ENCODE assay signal across 27 mouse cellular contexts in genomic region chr4:49547544-49548219, GRCm38 (mm10). TPM values are rescaled to one million over a fixed set of nuclear protein-coding genes. Genes with fewer than 3 reads are reported as not detected.
DNase-seq lines count a peak whose midpoint lies in the region; ATAC-seq and TF ChIP-seq lines count a peak whose summit lies in the region.
"Had no signal": no experiment of that assay in that cellular context is flagged by ENCODE, and none has a peak within 500 bp of the region (broad histone marks: within the 10 kb centered on the region; RNA-seq: fewer than 3 reads in every experiment).

No protein-coding gene starts in this region.

- ATAC-seq in stomach, embryonic 16.5 days (ENCODE audit: insufficient read depth, low FRiP score): no peak
- no peak for ATAC-seq in stomach, postnatal 0 days (ENCODE audit: low FRiP score, low TSS enrichment)
- ATAC-seq in liver, embryonic 15.5 days (ENCODE audit: insufficient read depth): peak; percentile 42; the same call in 1 of the 2 replicates
- ATAC-seq in hindbrain, embryonic 12.5 days (ENCODE audit: low FRiP score): no peak
- ATAC-seq: forebrain, embryonic 16.5 days; midbrain, embryonic 15.5 days had no signal

- TF ChIP-seq CTCF in kidney, adult 2 months (conservative IDR thresholded peaks at IDR 0.05; ENCODE audit: insufficient read depth, insufficient read length, low read depth, low read length): no peak
- no peak for TF ChIP-seq CTCF in stomach, postnatal 0 days (IDR thresholded peaks at IDR 0.05; ENCODE audit: low read depth)

- TF ChIP-seq EP300 in stomach, postnatal 0 days (optimal IDR thresholded peaks at IDR 0.05): no peak

- 44% methylated on average over 7 of the region's 7 CpGs for WGBS in kidney, adult 2 months
- WGBS in stomach, embryonic 16.5 days: 85% methylated on average over 7 of the region's 7 CpGs
- 83% methylated on average over 7 of the region's 7 CpGs for WGBS in stomach, postnatal 0 days
- WGBS in liver, embryonic 15.5 days (ENCODE audit: insufficient replicate concordance): 67% methylated on average over 7 of the region's 7 CpGs
- 83% methylated on average over 7 of the region's 7 CpGs for WGBS in hindbrain, embryonic 12.5 days

- H3K27me3 ChIP-seq in kidney, adult 2 months (replicated peaks; ENCODE audit: control insufficient read depth, insufficient read depth, low read length): no peaks in the 10 kb centered on the region
- H3K27me3 ChIP-seq in stomach, embryonic 16.5 days (ENCODE audit: control insufficient read depth, insufficient read depth, low read length): no peaks in the 10 kb centered on the region
- no peaks in the 10 kb centered on the region for H3K27me3 ChIP-seq in stomach, postnatal 0 days (ENCODE audit: control insufficient read depth, insufficient read depth, low read length)
- no peaks in the 10 kb centered on the region for H3K27me3 ChIP-seq in liver, embryonic 15.5 days
- no peaks in the 10 kb centered on the region for H3K27me3 ChIP-seq in hindbrain, embryonic 12.5 days
- H3K27me3 ChIP-seq: embryonic facial prominence, embryonic 15.5 days; heart, embryonic 13.5 days; midbrain, embryonic 15.5 days; neural tube, embryonic 12.5 days had no signal

- H3K4me2 ChIP-seq in stomach, embryonic 16.5 days (ENCODE audit: low read depth, low read length): no peak overlapping the region
- H3K4me2 ChIP-seq in stomach, postnatal 0 days (replicated peaks; ENCODE audit: low read depth): no peak overlapping the region
- H3K4me2 ChIP-seq in liver, embryonic 15.5 days: peak overlapping the region; percentile 28; the same call in 1 of the 2 replicates
- H3K4me2 ChIP-seq in hindbrain, embryonic 12.5 days (replicated peaks): no peak overlapping the region
- H3K4me2 ChIP-seq: embryonic facial prominence, embryonic 15.5 days; heart, embryonic 13.5 days; midbrain, embryonic 15.5 days; neural tube, embryonic 12.5 days had no signal

- peak overlapping the region; percentile 83 for H3K4me3 ChIP-seq in kidney, adult 2 months (ENCODE audit: insufficient read depth, low read depth, low read length)
- 0 out of 2 replicates have a peak overlapping the region, but pooled peaks have one; percentile 10 for H3K4me3 ChIP-seq in stomach, embryonic 16.5 days (replicated peaks; ENCODE audit: low read length)
- no peak overlapping the region for H3K4me3 ChIP-seq in stomach, postnatal 0 days (ENCODE audit: low read depth, low read length)
- H3K4me3 ChIP-seq in liver, embryonic 15.5 days (replicated peaks): peak overlapping the region; percentile 32
- no peak overlapping the region for H3K4me3 ChIP-seq in hindbrain, embryonic 12.5 days
- H3K4me3 ChIP-seq: embryonic facial prominence, embryonic 15.5 days; forebrain, embryonic 10.5 days; heart, embryonic 13.5 days; left cerebral cortex, adult 2 months; midbrain, embryonic 15.5 days; neural tube, embryonic 12.5 days had no signal

- peak overlapping the region; percentile 100 for H3K27ac ChIP-seq in kidney, adult 2 months (ENCODE audit: insufficient read depth, low read depth, low read length)
- H3K27ac ChIP-seq in stomach, embryonic 16.5 days (ENCODE audit: low read length): no peak overlapping the region
- H3K27ac ChIP-seq in stomach, postnatal 0 days (replicated peaks): no peak overlapping the region
- H3K27ac ChIP-seq in liver, embryonic 15.5 days (replicated peaks): peak overlapping the region; percentile 72
- H3K27ac ChIP-seq in hindbrain, embryonic 12.5 days: no peak overlapping the region
- H3K27ac ChIP-seq: embryonic facial prominence, embryonic 15.5 days; forebrain, embryonic 10.5 days; heart, embryonic 13.5 days; left cerebral cortex, adult 2 months; midbrain, embryonic 15.5 days; neural tube, embryonic 12.5 days had no signal

- no peaks in the 10 kb centered on the region for H3K9me3 ChIP-seq in stomach, embryonic 16.5 days (replicated peaks; ENCODE audit: control insufficient read depth, low read length)
- H3K9me3 ChIP-seq in stomach, postnatal 0 days (ENCODE audit: control insufficient read depth, low read length): no peaks in the 10 kb centered on the region
- H3K9me3 ChIP-seq in liver, embryonic 15.5 days (replicated peaks): no peaks in the 10 kb centered on the region
- no peaks in the 10 kb centered on the region for H3K9me3 ChIP-seq in hindbrain, embryonic 12.5 days (replicated peaks)
- H3K9me3 ChIP-seq: embryonic facial prominence, embryonic 15.5 days; forebrain, embryonic 10.5 days; heart, embryonic 13.5 days; midbrain, embryonic 15.5 days; neural tube, embryonic 12.5 days had no signal

- peaks cover 11% of the 10 kb centered on the region for H3K36me3 ChIP-seq in kidney, adult 2 months (ENCODE audit: control insufficient read depth, insufficient read depth, low read length)
- no peaks in the 10 kb centered on the region for H3K36me3 ChIP-seq in stomach, embryonic 16.5 days (ENCODE audit: control insufficient read depth, insufficient read depth, low read length)
- no peaks in the 10 kb centered on the region for H3K36me3 ChIP-seq in stomach, postnatal 0 days (ENCODE audit: control insufficient read depth, insufficient read depth, low read length)
- 0 out of 2 replicates have a peak, but pooled peaks cover 4% of the 10 kb centered on the region for H3K36me3 ChIP-seq in liver, embryonic 15.5 days (replicated peaks)
- no peaks in the 10 kb centered on the region for H3K36me3 ChIP-seq in hindbrain, embryonic 12.5 days
- H3K36me3 ChIP-seq: embryonic facial prominence, embryonic 15.5 days; forebrain, embryonic 10.5 days; heart, embryonic 13.5 days; midbrain, embryonic 15.5 days; neural tube, embryonic 12.5 days had no signal

- no peak overlapping the region for H3K9ac ChIP-seq in stomach, embryonic 16.5 days (ENCODE audit: low read length)
- H3K9ac ChIP-seq in stomach, postnatal 0 days (ENCODE audit: low read length): no peak overlapping the region
- H3K9ac ChIP-seq in liver, embryonic 15.5 days: no peak overlapping the region
- no peak overlapping the region for H3K9ac ChIP-seq in hindbrain, embryonic 12.5 days
- H3K9ac ChIP-seq: embryonic facial prominence, embryonic 15.5 days; heart, embryonic 13.5 days; midbrain, embryonic 15.5 days; neural tube, embryonic 12.5 days had no signal

- peak; percentile 47 for DNase-seq in kidney, adult 2 months
- DNase-seq in kidney, adult 11 months: no peak
- no peak for DNase-seq in stomach, postnatal 0 days (ENCODE audit: low spot score)
- DNase-seq in cerebellum, adult 8-10 months: no peak
- DNase-seq: adrenal gland, postnatal 36 days; cerebellum, adult 9-11 months; gastrocnemius, postnatal 10 days; heart, adult 18-20 months; heart, postnatal 14 days; kidney, postnatal 4 days; layer of hippocampus, adult 9-11 months; lung, postnatal 4 days; right cerebral cortex, postnatal 14 days; thymus, postnatal 36 days had no signal

- peaks cover 2% of the 10 kb centered on the region; the same call in 1 of the 2 replicates for H3K4me1 ChIP-seq in kidney, adult 2 months (ENCODE audit: control insufficient read depth, insufficient read depth, low read length)
- no peaks in the 10 kb centered on the region for H3K4me1 ChIP-seq in stomach, embryonic 16.5 days (ENCODE audit: control insufficient read depth, insufficient read depth, low read length)
- H3K4me1 ChIP-seq in stomach, postnatal 0 days (replicated peaks; ENCODE audit: control insufficient read depth, insufficient read depth): no peaks in the 10 kb centered on the region
- no peaks in the 10 kb centered on the region for H3K4me1 ChIP-seq in liver, embryonic 15.5 days (replicated peaks)
- H3K4me1 ChIP-seq in hindbrain, embryonic 12.5 days: no peaks in the 10 kb centered on the region
- H3K4me1 ChIP-seq: embryonic facial prominence, embryonic 15.5 days; forebrain, embryonic 10.5 days; heart, embryonic 13.5 days; midbrain, embryonic 15.5 days; neural tube, embryonic 12.5 days had no signal

- no peak for TF ChIP-seq POLR2A in kidney, adult 2 months (IDR thresholded peaks at IDR 0.05; ENCODE audit: low read depth, low read length)

RNA-seq across cellular contexts. Expression of gene Aldob, which starts 1.7 kb away (rescaled TPM):
- 4,876 and 5,164 TPM in 2 replicates for polyA plus RNA-seq in kidney, adult 2 months (2012; rRNA removed)
- polyA plus RNA-seq in stomach, embryonic 16.5 days (2015; fragmentation: Nextera tagmentation; extraction: Ambion mirVana): 68.3 and 84.5 TPM in 2 replicates
- 3.0 and 6.1 TPM in 2 replicates for polyA plus RNA-seq in stomach, postnatal 0 days (2015; fragmentation: Nextera tagmentation; extraction: Ambion mirVana)
- polyA plus RNA-seq in liver, embryonic 15.5 days (2015; fragmentation: Nextera tagmentation; extraction: Ambion mirVana): 338 and 390 TPM in 2 replicates
- polyA plus RNA-seq in hindbrain, embryonic 12.5 days (2016; fragmentation: Nextera tagmentation; extraction: Ambion mirVana): 0.20 TPM in 1 of 2 replicates, not detected in the other
- polyA plus RNA-seq: forebrain, embryonic 10.5 days; hindbrain, embryonic 11.5 days; neural tube, embryonic 12.5 days had no signal

RNA-seq across cellular contexts. Expression of gene Zfp189, which starts 26.7 kb away (rescaled TPM):
- polyA plus RNA-seq in kidney, adult 2 months (2012; rRNA removed): 2.0 and 2.5 TPM in 2 replicates
- 5.8 and 6.0 TPM in 2 replicates for polyA plus RNA-seq in stomach, embryonic 16.5 days (2015; fragmentation: Nextera tagmentation; extraction: Ambion mirVana)
- polyA plus RNA-seq in stomach, postnatal 0 days (2015; fragmentation: Nextera tagmentation; extraction: Ambion mirVana): 1.9 and 2.1 TPM in 2 replicates
- polyA plus RNA-seq in liver, embryonic 15.5 days (2015; fragmentation: Nextera tagmentation; extraction: Ambion mirVana): 3.1 and 3.3 TPM in 2 replicates
- 14.9 and 16.7 TPM in 2 replicates for polyA plus RNA-seq in hindbrain, embryonic 12.5 days (2016; fragmentation: Nextera tagmentation; extraction: Ambion mirVana)

RNA-seq across cellular contexts. Expression of gene Mrpl50, which starts 26.8 kb away (rescaled TPM):
- polyA plus RNA-seq in kidney, adult 2 months (2012; rRNA removed): 14.7 and 21.2 TPM in 2 replicates
- polyA plus RNA-seq in stomach, embryonic 16.5 days (2015; fragmentation: Nextera tagmentation; extraction: Ambion mirVana): 86.3 and 87.7 TPM in 2 replicates
- polyA plus RNA-seq in stomach, postnatal 0 days (2015; fragmentation: Nextera tagmentation; extraction: Ambion mirVana): 58.5 and 61.0 TPM in 2 replicates
- 50.6 and 51.5 TPM in 2 replicates for polyA plus RNA-seq in liver, embryonic 15.5 days (2015; fragmentation: Nextera tagmentation; extraction: Ambion mirVana)
- 80.7 and 82.2 TPM in 2 replicates for polyA plus RNA-seq in hindbrain, embryonic 12.5 days (2016; fragmentation: Nextera tagmentation; extraction: Ambion mirVana)

RNA-seq across cellular contexts. Expression of gene Baat, which starts 41.3 kb away (rescaled TPM):
- 4.4 and 5.7 TPM in 2 replicates for polyA plus RNA-seq in kidney, adult 2 months (2012; rRNA removed)
- 0.06 and 0.36 TPM in 2 replicates for polyA plus RNA-seq in stomach, embryonic 16.5 days (2015; fragmentation: Nextera tagmentation; extraction: Ambion mirVana)
- polyA plus RNA-seq in stomach, postnatal 0 days (2015; fragmentation: Nextera tagmentation; extraction: Ambion mirVana): not detected in 2 replicates
- polyA plus RNA-seq in liver, embryonic 15.5 days (2015; fragmentation: Nextera tagmentation; extraction: Ambion mirVana): 1.5 and 2.2 TPM in 2 replicates
- polyA plus RNA-seq in hindbrain, embryonic 12.5 days (2016; fragmentation: Nextera tagmentation; extraction: Ambion mirVana): 0.17 and 0.18 TPM in 2 replicates
- polyA plus RNA-seq: embryonic facial prominence, embryonic 15.5 days; lung, embryonic 16.5 days; midbrain, embryonic 15.5 days; spleen, adult 2 months had no signal

RNA-seq across cellular contexts. Expression of gene Tmem246, which starts 50.0 kb away (rescaled TPM):
- 35.8 and 45.9 TPM in 2 replicates for polyA plus RNA-seq in kidney, adult 2 months (2012; rRNA removed)
- 34.2 and 34.4 TPM in 2 replicates for polyA plus RNA-seq in stomach, embryonic 16.5 days (2015; fragmentation: Nextera tagmentation; extraction: Ambion mirVana)
- 62.6 and 70.0 TPM in 2 replicates for polyA plus RNA-seq in stomach, postnatal 0 days (2015; fragmentation: Nextera tagmentation; extraction: Ambion mirVana)
- 6.7 and 7.2 TPM in 2 replicates for polyA plus RNA-seq in liver, embryonic 15.5 days (2015; fragmentation: Nextera tagmentation; extraction: Ambion mirVana)
- 31.0 and 33.3 TPM in 2 replicates for polyA plus RNA-seq in hindbrain, embryonic 12.5 days (2016; fragmentation: Nextera tagmentation; extraction: Ambion mirVana)

Comparison
In these comparisons a context has a peak if more than half of its experiments do, and no peak if none do; other contexts are left out.
1. H3K4me3 ChIP-seq: peak in kidney, adult 2 months (single experiment), stomach, embryonic 16.5 days (single experiment) and liver, embryonic 15.5 days (single experiment); none in stomach, postnatal 0 days (single experiment) and hindbrain, embryonic 12.5 days (single experiment).
2. H3K27ac ChIP-seq: peak in kidney, adult 2 months (single experiment) and liver, embryonic 15.5 days (single experiment); none in stomach, embryonic 16.5 days (single experiment), stomach, postnatal 0 days (single experiment) and hindbrain, embryonic 12.5 days (single experiment).